Mouse (Mus musculus) kidney, adult 2 months (tissue): Measurements from ENCODE around the gene Stac2.

Experiments used
- CTCF ChIP-seq: fragments of 200-500 bp; conservative IDR thresholded peaks from 2 replicates; pipeline ENCODE4 v1.5.1; 2011; ENCODE audit warnings: low read depth, mild to moderate bottlenecking, control low read depth, low read length, moderate library complexity, mixed read lengths; ENCODE audit not compliant: insufficient read depth, insufficient read length
- POLR2A ChIP-seq: fragments of 200-500 bp; IDR thresholded peaks from one replicate; pipeline ENCODE4 v1.6.1; 2011; ENCODE audit warnings: low read depth, low read length, control low read depth

DNA sequence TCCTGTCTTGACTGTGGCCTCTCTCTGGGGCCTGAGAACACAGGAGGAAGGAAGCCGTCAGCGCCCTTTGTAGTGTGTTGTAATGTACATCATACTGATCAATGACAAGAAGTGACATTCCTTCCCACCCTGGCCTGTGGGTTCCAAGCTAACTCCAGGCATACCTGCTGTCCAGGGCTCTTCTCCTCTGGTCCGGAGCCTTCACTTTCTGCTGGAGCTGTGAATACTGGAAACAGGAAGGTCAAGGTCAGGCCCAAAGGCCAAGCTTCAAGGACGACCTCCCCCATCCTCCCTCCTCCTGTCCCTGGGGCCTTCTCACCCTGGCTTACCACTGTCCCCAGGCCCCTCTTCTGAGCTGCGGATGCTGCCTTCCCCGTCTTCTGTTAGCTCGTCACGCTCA lies 12.3 kb downstream of the Stac2 start:
- TF ChIP-seq CTCF = no peak
- no peak for TF ChIP-seq POLR2A
